Mouse (Mus musculus) CH12.LX (cell line): ENCODE results near the gene Gjc1. TPM values are rescaled to one million over a fixed set of nuclear protein-coding genes. Genes with fewer than 3 reads are reported as not detected.

Experiments used
- DNase-seq: peaks from one replicate; pipeline ENCODE4 v3.0.0-alpha.2; 2013; ENCODE audit errors: extremely low read depth
- H3K27ac ChIP-seq: 2 replicates; pipeline ENCODE4 v1.5.1; 2012; ENCODE audit warnings: low read depth, mild to moderate bottlenecking, control low read depth, moderate library complexity; ENCODE audit not compliant: insufficient read depth
- H3K27me3 ChIP-seq: replicated peaks from 2 replicates; pipeline ENCODE3; 2012; ENCODE audit warnings: inconsistent platforms
- H3K36me3 ChIP-seq, 2 experiments: replicated peaks in 1 of 2; 2 replicates each; pipeline versions ENCODE3 to v1.6.1; 2012; ENCODE audit warnings: inconsistent platforms in 1 of 2, low read length in 1 of 2, mild to moderate bottlenecking in 1 of 2, mixed read lengths in 1 of 2, moderate library complexity in 1 of 2; ENCODE audit not compliant: control insufficient read depth in 1 of 2, insufficient read depth in 1 of 2
- H3K4me1 ChIP-seq, 2 experiments: 2 replicates each; pipeline ENCODE4 v1.6.1; 2012; ENCODE audit warnings: inconsistent platforms in 1 of 2, moderate library complexity in 1 of 2; ENCODE audit not compliant: insufficient read depth in 2 of 2, control insufficient read depth in 1 of 2
- H3K4me2 ChIP-seq: 2 replicates; pipeline ENCODE4 v1.6.1; 2012; ENCODE audit warnings: low read depth, mild to moderate bottlenecking, control low read depth; ENCODE audit not compliant: poor library complexity, insufficient read depth, severe bottlenecking
- H3K4me3 ChIP-seq, 3 experiments: fragments of 150-350 bp in 1 of 3; sonication (generic) in 1 of 3; replicated peaks in 1 of 3; 2 replicates each; pipeline versions ENCODE3 to v1.5.1; 2011 to 2012; ENCODE audit warnings: low read depth in 2 of 3, low read length in 2 of 3, mild to moderate bottlenecking in 2 of 3, moderate library complexity in 2 of 3, control low read depth in 1 of 3, improper control_type of control experiment in 1 of 3, inconsistent platforms in 1 of 3, mixed read lengths in 1 of 3; ENCODE audit not compliant: poor library complexity in 1 of 3
- H3K79me2 ChIP-seq: replicated peaks from 2 replicates; pipeline ENCODE4 v1.6.1; 2012; ENCODE audit warnings: mild to moderate bottlenecking, moderate library complexity; ENCODE audit not compliant: control insufficient read depth, poor library complexity, insufficient read depth, severe bottlenecking; ENCODE audit errors: extremely low read depth
- H3K9ac ChIP-seq: 2 replicates; pipeline ENCODE4 v1.6.1; 2012; ENCODE audit warnings: low read depth, mild to moderate bottlenecking, control low read depth, moderate library complexity; ENCODE audit not compliant: insufficient read depth
- H3K9me3 ChIP-seq: replicated peaks from 2 replicates; pipeline ENCODE3; 2012; ENCODE audit warnings: low read length, inconsistent platforms, mixed read lengths
- CHD1 ChIP-seq: IDR thresholded peaks from 2 replicates; pipeline ENCODE4 v1.6.1; 2012; ENCODE audit warnings: low read depth, low read length, improper control_type of control experiment, inconsistent platforms
- CHD2 ChIP-seq: IDR thresholded peaks from 2 replicates; pipeline ENCODE4 v1.6.1; 2011; ENCODE audit warnings: low read length, improper control_type of control experiment
- CTCF ChIP-seq, 2 experiments: IDR thresholded peaks in 1 of 2; conservative IDR thresholded peaks in 1 of 2; 2 replicates each; pipeline ENCODE4 v1.5.1; 2011 to 2012; ENCODE audit warnings: low read depth in 2 of 2, low read length in 2 of 2, improper control_type of control experiment in 1 of 2, inconsistent platforms in 1 of 2, mild to moderate bottlenecking in 1 of 2, moderate library complexity in 1 of 2
- HCFC1 ChIP-seq: IDR thresholded peaks from 2 replicates; pipeline ENCODE4 v1.6.1; 2012; ENCODE audit warnings: low read depth, mild to moderate bottlenecking, inconsistent platforms, low read length, improper control_type of control experiment
- MAFK ChIP-seq: IDR thresholded peaks from 2 replicates; pipeline ENCODE4 v1.6.1; 2011; ENCODE audit warnings: low read length, improper control_type of control experiment; ENCODE audit not compliant: insufficient replicate concordance
- MAX ChIP-seq: IDR thresholded peaks from 2 replicates; pipeline ENCODE4 v1.6.1; 2011; ENCODE audit warnings: low read length, improper control_type of control experiment
- MEF2A ChIP-seq: IDR thresholded peaks from 2 replicates; pipeline ENCODE4 v1.6.1; 2014; ENCODE audit warnings: low read depth, mild to moderate bottlenecking, inconsistent platforms, low read length, improper control_type of control experiment, borderline replicate concordance
- PAX5 ChIP-seq: IDR thresholded peaks from 2 replicates; pipeline ENCODE4 v1.6.1; 2012; ENCODE audit warnings: low read length, inconsistent platforms, mixed read lengths
- POLR2AphosphoS2 ChIP-seq: IDR thresholded peaks from 2 replicates; pipeline ENCODE4 v1.6.1; 2011; ENCODE audit warnings: low read depth, low read length, improper control_type of control experiment
- SIN3A ChIP-seq: IDR thresholded peaks from 2 replicates; pipeline ENCODE4 v1.6.1; 2012; ENCODE audit warnings: low read length, improper control_type of control experiment, inconsistent platforms
- ZC3H11A ChIP-seq: IDR thresholded peaks from 2 replicates; pipeline ENCODE4 v1.6.1; 2012; ENCODE audit warnings: low read depth, mild to moderate bottlenecking, inconsistent platforms, low read length, improper control_type of control experiment
- ZNF384 ChIP-seq: IDR thresholded peaks from 2 replicates; pipeline ENCODE4 v1.6.1; 2012; ENCODE audit warnings: low read depth, low read length, improper control_type of control experiment, inconsistent platforms
- dilution Hi-C: fragments of 300-500 bp; cut with MboI; formaldehyde crosslinking; loops from 2 replicates; pipeline ENCODE4 v1.14.3; 2020; ENCODE audit warnings: low sequenced_read_pairs; ENCODE audit not compliant: extremely low pct_unique_long_range_greater_than_20kb, extremely low pct_ligation_motif_present
- in situ Hi-C: fragments of 300-500 bp; cut with MboI; formaldehyde crosslinking; loops from 3 replicates; pipeline ENCODE4 v1.14.3; 2019; ENCODE audit warnings: low sequenced_read_pairs, low pct_ligation_motif_present, low pct_unique_long_range_greater_than_20kb, mixed read lengths
- polyA plus RNA-seq: library from polyadenylated mRNA; unstranded; fragments of >175 nt; gene quantifications from 2 replicates; pipeline ENCODE4 v1.2.1, GENCODE M21; 2012; ENCODE audit warnings: low read depth; ENCODE audit not compliant: insufficient read length
- total RNA-seq, 2 experiments: library from RNA; depleted of rRNA; stranded (reverse); fragments of 300-350 nt in 1 of 2; fragments of >200 nt in 1 of 2; gene quantifications; 2 replicates each; pipeline ENCODE4 v1.2.3; 2012 to 2014

The Gjc1 gene
- total and polyA plus RNA-seq, 3 experiments, result not detected

DNA sequence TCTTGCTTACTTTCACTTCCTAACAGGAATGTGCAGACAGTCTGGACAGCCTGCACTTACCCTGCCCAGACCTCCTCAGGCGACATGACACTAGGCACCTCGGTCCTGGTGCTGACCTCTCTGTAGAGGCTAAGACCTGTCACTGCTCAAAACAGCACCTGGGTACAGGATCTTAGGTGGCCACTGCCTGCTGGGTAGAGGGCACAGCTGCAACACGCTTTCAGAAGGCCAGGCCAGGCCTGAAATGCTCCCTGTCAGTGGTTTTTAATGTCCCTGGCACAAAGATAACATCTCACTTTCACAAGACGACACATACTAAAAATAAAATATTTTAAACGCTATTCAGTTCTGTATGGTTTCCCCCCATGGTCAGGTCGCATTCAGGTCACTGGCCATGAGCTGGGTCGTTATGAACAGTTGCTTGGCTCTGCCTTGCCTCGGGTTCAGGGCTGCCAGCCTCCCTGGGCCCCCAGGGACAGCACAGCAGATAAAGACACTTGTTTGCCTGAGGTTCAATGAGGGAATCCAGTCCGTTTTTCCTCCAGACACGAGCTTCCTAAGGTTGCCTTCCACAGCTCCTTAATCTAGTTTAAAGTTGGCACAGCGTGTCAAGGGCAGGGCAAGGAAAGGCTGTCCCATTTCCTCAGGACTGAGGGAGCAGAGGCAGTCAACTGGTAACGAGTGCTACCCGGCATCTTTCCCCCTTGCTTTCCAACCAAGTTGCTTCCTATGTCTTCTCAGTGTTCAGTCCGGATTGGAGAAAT is 27.6 kb downstream of the Gjc1 start:
- H3K27ac ChIP-seq, result no peak overlapping the region
- H3K4me2 ChIP-seq, result no peak overlapping the region
- no peak for DNase-seq
- H3K9ac ChIP-seq, result no peak overlapping the region
- no peak overlapping the region for H3K4me3 ChIP-seq
- TF ChIP-seq CHD2, result no peak
- TF ChIP-seq SIN3A, result no peak
- H3K79me2 ChIP-seq, result no peaks in the 10 kb centered on the region
- dilution Hi-C loops (no loop called here), in situ Hi-C loops (no loop called here)
- no peaks in the 10 kb centered on the region for H3K9me3 ChIP-seq
- H3K36me3 ChIP-seq, result no peaks in the 10 kb centered on the region
- no peaks in the 10 kb centered on the region for H3K4me1 ChIP-seq
- peaks cover 70% of the 10 kb centered on the region for H3K27me3 ChIP-seq

DNA sequence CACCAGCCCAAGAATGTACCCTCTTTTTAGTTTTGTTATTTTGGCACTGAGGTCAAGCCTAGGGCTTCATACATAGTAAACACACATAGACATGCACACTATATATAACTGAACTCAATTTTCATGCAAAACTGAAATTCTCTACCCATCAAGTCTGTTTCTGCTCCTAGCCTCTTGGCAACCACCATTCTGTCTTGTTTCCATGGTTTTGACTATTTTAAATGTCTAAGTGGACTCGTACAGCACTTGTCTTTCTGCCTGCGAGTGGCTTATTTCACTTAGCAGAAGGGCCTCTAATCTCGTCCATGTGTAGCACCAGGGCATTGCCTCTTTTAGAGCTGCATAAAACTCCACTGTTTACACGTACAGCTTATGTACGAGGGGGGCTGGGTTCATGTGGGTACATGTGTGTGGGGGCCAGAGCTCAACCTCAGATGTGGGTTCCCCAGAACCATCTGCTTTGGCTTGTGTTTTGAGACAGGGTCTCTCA is 31.8 kb downstream of the Gjc1 start:
- DNase-seq, result no peak
- no peak for TF ChIP-seq ZNF384
- no peak for TF ChIP-seq MAX
- TF ChIP-seq CTCF (conservative IDR thresholded peaks at IDR 0.05 in 1 of 2, IDR thresholded peaks at IDR 0.05 in 1 of 2; ENCODE audit: low read depth in 2 of 2, low read length in 2 of 2), result no peak
- no peak for TF ChIP-seq HCFC1
- no peak for TF ChIP-seq MAFK
- no peak for TF ChIP-seq PAX5
- TF ChIP-seq CHD1, result no peak
- TF ChIP-seq ZC3H11A, result no peak
- no peak for TF ChIP-seq MEF2A
- no peak for TF ChIP-seq POLR2AphosphoS2
- no peak for TF ChIP-seq SIN3A
- dilution Hi-C loops (no loop called here), in situ Hi-C loops (no loop called here)
- no peaks in the 10 kb centered on the region for H3K36me3 ChIP-seq
- peaks cover 69% of the 10 kb centered on the region for H3K27me3 ChIP-seq
- H3K4me3 ChIP-seq, result no peak overlapping the region
- H3K9me3 ChIP-seq, result no peaks in the 10 kb centered on the region
- no peak overlapping the region for H3K9ac ChIP-seq
- no peaks in the 10 kb centered on the region for H3K79me2 ChIP-seq
- H3K4me1 ChIP-seq, result no peaks in the 10 kb centered on the region
- H3K4me2 ChIP-seq, result no peak overlapping the region
- H3K27ac ChIP-seq, result no peak overlapping the region

DNA sequence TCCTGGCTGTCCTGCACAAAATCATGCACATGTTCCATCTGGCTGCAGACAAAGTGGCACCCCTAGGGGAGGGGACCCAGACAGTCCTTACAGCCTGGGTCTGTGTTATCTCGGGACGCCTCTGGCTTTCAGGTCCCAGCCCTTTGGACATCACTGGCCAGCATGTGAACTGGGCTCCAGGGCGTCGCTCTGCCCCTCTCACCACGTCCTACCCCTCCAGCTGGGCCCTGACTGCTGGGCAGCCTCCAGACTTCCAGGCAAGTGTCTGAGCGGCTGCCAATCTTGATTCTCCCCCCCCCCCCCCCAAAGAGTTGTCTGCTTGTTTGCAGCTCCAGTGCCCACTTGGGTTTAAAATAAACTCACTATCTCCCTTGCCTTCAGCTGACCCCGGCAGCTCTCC is 36.1 kb downstream of the Gjc1 start:
- TF ChIP-seq CHD1 (no peak), ZNF384 (no peak)
- TF ChIP-seq, all 38 proteins: peak for 0

More for the DNA sequence above, 36.1 kb downstream of the Gjc1 start:
- dilution Hi-C loops (no loop called here), in situ Hi-C loops (loop anchor here (5.0 kb wide), 1 partner anchor 59 kb away; no protein-coding TSS in a partner anchor)
- peaks cover 81% of the 10 kb centered on the region for H3K27me3 ChIP-seq
- H3K9ac ChIP-seq, result no peak overlapping the region
- no peaks in the 10 kb centered on the region for H3K79me2 ChIP-seq
- H3K4me2 ChIP-seq, result no peak overlapping the region
- no peaks in the 10 kb centered on the region for H3K9me3 ChIP-seq
- no peak for DNase-seq
- H3K4me3 ChIP-seq, result no peak overlapping the region
- no peaks in the 10 kb centered on the region for H3K36me3 ChIP-seq
- H3K27ac ChIP-seq, result no peak overlapping the region
- H3K4me1 ChIP-seq, result 0 out of 4 replicates have a peak, but pooled peaks cover 0 to 2% of the 10 kb centered on the region in 2 experiments
